Mouse (Mus musculus): ENCODE measurements around the gene Hoxb7. TPM values are rescaled to one million over a fixed set of nuclear protein-coding genes. Genes with fewer than 3 reads are reported as not detected.
A peak's percentile ranks its signal among the peaks of the same experiment; 100 is the strongest.

Gene Hoxb7
- polyA plus RNA-seq, 1 experiment from 2014 or later = 0.24 TPM

DNA sequence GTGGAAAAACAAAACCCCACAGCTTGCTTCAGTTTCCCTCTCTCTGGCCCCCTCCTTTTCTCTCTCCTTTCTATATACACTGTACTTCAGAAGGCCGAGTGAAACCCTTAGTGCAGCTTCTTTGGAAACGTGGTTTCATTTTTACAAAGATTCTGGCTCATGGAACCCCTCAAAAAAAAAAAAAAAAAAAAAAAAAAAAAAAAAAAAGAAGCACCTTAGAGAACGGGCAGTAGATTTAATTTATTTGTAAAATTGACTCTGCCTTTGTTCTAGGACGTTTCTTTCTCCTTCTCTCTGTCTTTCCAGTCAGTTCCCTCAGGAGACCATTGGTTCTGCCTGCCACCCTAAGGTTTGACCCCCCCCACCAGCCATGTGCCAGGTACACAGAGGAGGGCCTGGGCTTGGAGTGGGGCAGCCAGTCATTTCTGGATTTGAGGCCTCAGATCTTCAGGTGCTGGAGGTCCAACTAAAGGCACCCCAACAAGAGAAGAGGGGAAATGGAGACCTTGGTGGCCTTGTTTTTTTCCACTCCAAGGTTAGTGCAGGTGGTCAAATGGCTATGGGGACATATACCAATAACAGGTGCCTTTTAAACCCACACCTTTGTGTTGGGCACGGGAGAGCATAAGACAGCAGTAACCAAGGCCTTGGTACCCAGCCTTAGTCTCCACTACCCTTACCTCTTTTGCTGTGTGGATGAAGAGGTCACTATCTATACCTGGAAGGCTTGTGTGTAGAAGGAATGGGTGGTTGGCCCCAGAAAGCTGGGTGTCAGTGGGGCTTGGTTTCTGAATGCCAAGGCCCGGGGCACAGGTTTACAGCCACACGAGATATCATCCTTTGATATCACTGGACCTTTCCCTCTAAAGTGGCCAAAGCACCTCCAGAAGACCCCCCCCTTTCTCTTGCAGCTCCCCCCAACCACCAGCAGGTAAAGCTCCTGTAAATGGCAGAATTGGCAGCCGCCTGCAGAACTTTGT lies 5.7 kb upstream of the Hoxb7 start:
- no peak overlapping the region for H3K4me3 ChIP-seq (replicated peaks)
- ATAC-seq (ENCODE audit: insufficient read depth) = no peak
- 19% methylated on average over 8 of the region's 8 CpGs for WGBS (ENCODE audit: insufficient replicate concordance)

DNA sequence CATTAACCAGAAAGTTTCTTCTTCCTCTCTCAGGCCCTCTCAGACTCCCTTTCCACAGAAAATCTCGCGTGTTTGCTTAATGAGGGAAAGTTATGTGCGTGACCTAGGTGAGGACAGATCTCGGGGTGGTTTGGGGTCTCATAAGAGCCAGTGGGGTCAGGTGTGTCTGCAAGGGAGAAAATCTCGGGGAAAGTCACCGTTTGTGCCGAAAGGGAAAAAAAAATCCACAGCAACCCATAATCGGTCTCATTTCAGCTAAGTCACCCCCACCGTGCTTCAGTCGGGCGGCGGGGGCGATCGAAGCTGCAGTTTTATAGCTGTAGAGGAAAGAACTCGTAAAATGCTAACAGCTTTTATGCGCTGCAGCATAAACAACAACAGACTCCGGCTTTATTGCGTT lies 5.0 kb upstream of the Hoxb7 start:
- H3K27me3 ChIP-seq = peaks cover 100% of the 10 kb centered on the region
- WGBS (ENCODE audit: insufficient replicate concordance) = 4% methylated on average over 18 of the region's 18 CpGs
- no peak overlapping the region for H3K4me3 ChIP-seq (replicated peaks)
- no peak overlapping the region for H3K9ac ChIP-seq
- H3K4me2 ChIP-seq = no peak overlapping the region
- no peaks in the 10 kb centered on the region for H3K36me3 ChIP-seq (replicated peaks)
- no peak overlapping the region for H3K27ac ChIP-seq (replicated peaks)
- H3K4me1 ChIP-seq (replicated peaks) = peaks cover 7% of the 10 kb centered on the region; the same call in 1 of the 2 replicates
- ATAC-seq (ENCODE audit: insufficient read depth) = no peak
- H3K9me3 ChIP-seq (replicated peaks) = no peaks in the 10 kb centered on the region

More for the DNA sequence above, 5.7 kb upstream of the Hoxb7 start:
- no peak overlapping the region for H3K9ac ChIP-seq
- no peak overlapping the region for H3K4me2 ChIP-seq
- peaks cover 100% of the 10 kb centered on the region for H3K27me3 ChIP-seq
- H3K9me3 ChIP-seq (replicated peaks) = no peaks in the 10 kb centered on the region
- H3K4me1 ChIP-seq (replicated peaks) = peaks cover 5% of the 10 kb centered on the region; the same call in 1 of the 2 replicates
- no peak overlapping the region for H3K27ac ChIP-seq (replicated peaks)
- no peaks in the 10 kb centered on the region for H3K36me3 ChIP-seq (replicated peaks)

DNA sequence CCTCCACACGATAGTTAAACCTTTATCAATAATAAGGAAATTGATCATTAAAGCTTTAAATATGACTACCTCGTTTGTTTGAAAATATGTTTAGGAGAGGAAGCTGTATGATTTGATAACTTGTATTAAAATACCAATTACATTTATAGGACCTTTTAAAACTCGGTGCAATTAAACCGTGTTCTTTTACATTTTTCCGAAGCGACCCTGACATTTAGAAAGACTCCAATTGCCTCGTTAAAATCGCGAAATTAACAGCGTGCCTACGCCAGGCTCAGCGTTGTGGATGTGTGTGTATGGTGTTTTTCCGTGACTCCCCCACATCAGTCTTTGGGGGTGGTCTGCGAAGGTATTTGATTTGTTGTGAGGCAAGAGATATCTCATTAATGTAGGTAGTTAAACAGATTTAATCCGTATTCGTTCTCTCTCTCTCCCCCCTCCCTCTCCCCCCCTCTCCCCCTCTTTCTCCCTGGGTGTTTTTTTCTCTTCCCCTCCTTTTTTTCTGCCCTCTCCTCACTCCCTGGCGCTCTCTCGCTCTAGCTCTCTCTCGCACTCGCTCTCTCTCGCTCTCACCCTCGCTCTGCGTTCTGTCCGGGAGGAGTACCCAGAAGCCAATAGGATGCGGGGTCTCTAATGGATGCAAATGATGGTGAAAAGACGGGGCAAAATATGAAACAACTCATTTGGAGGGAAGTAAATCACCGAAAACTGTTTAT lies 4.4 kb upstream of the Hoxb7 start, which contains the start of gene Hoxb8:
Gene Hoxb8, plus strand, starts transcription at position 51 of the 716 bp plus-strand sequence.
- Histone ChIP-seq H3K27ac (replicated peaks) (no peak within 1 kb of the TSS), H3K4me1 (replicated peaks) (peaks cover 9% of the 10 kb centered on the region; the same call in 1 of the 2 replicates), H3K4me3 (replicated peaks) (no peak within 1 kb of the TSS), H3K9ac (no peak within 1 kb of the TSS), H3K9me3 (replicated peaks) (no peaks in the 10 kb centered on the region), H3K36me3 (replicated peaks) (no peaks in the 10 kb centered on the region), H3K4me2 (no peak within 1 kb of the TSS), H3K27me3 (peaks cover 100% of the 10 kb centered on the region)
- WGBS (ENCODE audit: insufficient replicate concordance) = 1% methylated on average over 27 of the region's 27 CpGs
- no peak for ATAC-seq (ENCODE audit: insufficient read depth)

DNA sequence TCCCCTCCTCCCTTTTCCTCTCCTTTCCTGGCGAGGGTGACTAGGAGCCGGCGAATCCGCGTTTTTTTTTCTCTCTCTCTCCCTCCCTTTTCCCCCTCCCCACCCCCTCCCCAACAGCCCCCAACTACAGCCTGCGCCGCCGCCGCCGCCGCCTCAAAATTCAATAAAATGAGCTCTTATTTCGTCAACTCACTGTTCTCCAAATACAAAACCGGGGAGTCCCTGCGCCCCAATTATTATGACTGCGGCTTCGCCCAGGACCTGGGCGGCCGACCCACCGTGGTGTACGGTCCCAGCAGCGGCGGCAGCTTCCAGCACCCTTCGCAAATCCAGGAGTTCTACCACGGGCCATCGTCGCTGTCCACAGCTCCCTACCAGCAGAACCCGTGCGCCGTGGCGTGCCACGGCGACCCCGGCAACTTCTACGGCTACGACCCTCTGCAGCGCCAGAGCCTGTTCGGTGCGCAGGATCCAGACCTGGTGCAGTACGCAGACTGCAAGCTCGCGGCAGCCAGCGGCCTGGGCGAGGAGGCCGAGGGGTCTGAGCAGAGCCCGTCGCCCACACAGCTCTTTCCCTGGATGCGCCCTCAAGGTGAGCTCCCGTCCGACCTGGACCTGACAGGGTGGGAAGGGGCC lies 3.5 kb upstream of the Hoxb7 start:
- no peak for ATAC-seq (ENCODE audit: insufficient read depth)
- no peak overlapping the region for H3K27ac ChIP-seq (replicated peaks)
- H3K4me2 ChIP-seq = no peak overlapping the region
- H3K36me3 ChIP-seq (replicated peaks) = no peaks in the 10 kb centered on the region
- H3K27me3 ChIP-seq = peaks cover 100% of the 10 kb centered on the region
- H3K9ac ChIP-seq = no peak overlapping the region
- peaks cover 9% of the 10 kb centered on the region; the same call in 1 of the 2 replicates for H3K4me1 ChIP-seq (replicated peaks)
- WGBS (ENCODE audit: insufficient replicate concordance) = 2% methylated on average over 49 of the region's 49 CpGs
- H3K9me3 ChIP-seq (replicated peaks) = no peaks in the 10 kb centered on the region
- no peak overlapping the region for H3K4me3 ChIP-seq (replicated peaks)

DNA sequence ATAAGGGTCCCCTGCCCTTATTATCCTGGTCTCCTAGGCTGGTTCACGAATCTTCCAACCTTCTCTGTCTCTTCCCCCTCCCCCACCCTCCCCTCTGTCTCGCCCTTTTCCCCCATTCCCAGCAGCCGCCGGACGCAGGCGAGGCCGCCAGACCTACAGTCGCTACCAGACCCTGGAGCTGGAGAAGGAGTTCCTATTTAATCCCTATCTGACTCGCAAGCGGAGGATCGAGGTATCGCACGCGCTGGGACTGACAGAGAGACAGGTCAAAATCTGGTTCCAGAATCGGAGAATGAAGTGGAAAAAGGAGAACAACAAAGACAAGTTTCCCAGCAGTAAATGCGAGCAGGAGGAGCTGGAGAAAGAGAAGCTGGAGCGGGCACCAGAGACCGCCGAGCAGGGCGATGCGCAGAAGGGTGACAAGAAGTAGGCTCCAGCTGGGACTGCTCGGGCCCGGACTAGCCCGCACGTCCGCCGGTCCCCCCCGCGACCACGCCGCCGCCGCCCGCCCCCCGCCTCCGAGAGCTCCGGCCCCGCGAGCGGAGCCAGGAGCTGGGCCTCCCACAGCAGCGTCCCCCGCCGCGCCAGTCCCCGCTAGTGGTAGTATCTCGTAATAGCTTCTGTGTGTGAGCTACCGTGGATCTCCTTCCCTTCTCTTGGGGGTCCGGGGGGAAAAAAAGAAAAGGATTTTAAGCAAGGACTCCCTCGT lies 2.2 kb upstream of the Hoxb7 start:
- H3K27ac ChIP-seq (replicated peaks) = no peak overlapping the region
- no peak overlapping the region for H3K9ac ChIP-seq
- no peaks in the 10 kb centered on the region for H3K9me3 ChIP-seq (replicated peaks)
- WGBS (ENCODE audit: insufficient replicate concordance) = under 1% methylated on average over 49 of the region's 49 CpGs
- peak overlapping the region; percentile 40 for H3K4me2 ChIP-seq
- ATAC-seq (ENCODE audit: insufficient read depth) = no peak
- peak overlapping the region; percentile 8; the same call in 1 of the 2 replicates for H3K4me3 ChIP-seq (replicated peaks)
- H3K4me1 ChIP-seq (replicated peaks) = peaks cover 9% of the 10 kb centered on the region; the same call in 1 of the 2 replicates
- peaks cover 100% of the 10 kb centered on the region for H3K27me3 ChIP-seq
- no peaks in the 10 kb centered on the region for H3K36me3 ChIP-seq (replicated peaks)

DNA sequence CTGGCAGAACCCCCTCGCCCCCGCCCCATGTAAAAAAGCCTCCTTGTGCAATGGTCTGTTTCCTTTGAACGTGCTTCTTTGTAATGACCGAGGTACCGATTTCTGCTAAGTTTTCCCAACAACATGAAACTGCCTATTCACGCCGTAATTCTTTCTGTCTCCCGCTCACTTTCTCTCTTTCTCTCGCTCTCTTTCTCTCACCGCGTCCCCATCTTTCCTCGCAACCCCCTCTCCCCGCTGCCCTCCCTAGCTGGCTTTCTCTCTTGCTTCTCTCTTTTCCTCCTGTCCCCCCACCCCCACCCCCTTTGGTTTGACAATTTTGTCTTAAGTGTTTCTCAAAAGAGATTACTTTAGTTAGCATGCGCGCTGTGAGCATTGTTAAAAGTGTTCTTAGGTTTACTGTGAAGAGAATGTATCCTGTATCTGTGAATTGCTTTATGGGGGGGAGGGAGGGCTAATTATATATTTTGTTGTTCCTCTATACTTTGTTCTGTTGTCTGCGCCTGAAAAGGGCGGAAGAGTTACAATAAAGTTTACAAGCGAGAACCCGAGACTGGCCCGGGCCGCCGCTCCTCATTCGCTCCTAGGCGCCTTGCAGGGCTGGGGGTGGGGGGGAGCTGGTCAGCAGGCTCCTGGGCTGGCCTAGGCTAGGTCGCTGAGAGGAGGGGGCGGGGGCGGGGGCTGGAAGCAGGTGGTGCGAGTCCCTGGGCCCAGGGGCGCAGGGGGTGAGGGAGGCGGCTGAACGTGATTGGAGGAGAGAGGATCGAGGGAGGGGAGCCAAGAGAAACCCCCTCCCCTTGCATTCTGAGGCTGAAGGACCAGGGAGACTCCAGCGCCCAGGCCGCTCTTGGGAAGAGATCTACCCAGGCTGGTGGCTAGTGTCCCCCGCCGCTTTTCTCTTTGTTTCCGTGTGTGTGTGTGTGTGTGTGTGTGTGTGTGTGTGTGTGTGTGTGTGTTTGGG lies 1.4 kb upstream of the Hoxb7 start:
- Histone ChIP-seq H3K27me3 (peaks cover 100% of the 10 kb centered on the region), H3K4me3 (replicated peaks) (peak overlapping the region; percentile 8; the same call in 1 of the 2 replicates), H3K4me1 (replicated peaks) (peaks cover 9% of the 10 kb centered on the region; the same call in 1 of the 2 replicates), H3K4me2 (peak overlapping the region; percentile 40), H3K27ac (replicated peaks) (no peak overlapping the region), H3K9ac (no peak overlapping the region), H3K36me3 (replicated peaks) (no peaks in the 10 kb centered on the region), H3K9me3 (replicated peaks) (no peaks in the 10 kb centered on the region)
- ATAC-seq (ENCODE audit: insufficient read depth) = no peak
- WGBS (ENCODE audit: insufficient replicate concordance) = under 1% methylated on average over 31 of the region's 37 CpGs

DNA sequence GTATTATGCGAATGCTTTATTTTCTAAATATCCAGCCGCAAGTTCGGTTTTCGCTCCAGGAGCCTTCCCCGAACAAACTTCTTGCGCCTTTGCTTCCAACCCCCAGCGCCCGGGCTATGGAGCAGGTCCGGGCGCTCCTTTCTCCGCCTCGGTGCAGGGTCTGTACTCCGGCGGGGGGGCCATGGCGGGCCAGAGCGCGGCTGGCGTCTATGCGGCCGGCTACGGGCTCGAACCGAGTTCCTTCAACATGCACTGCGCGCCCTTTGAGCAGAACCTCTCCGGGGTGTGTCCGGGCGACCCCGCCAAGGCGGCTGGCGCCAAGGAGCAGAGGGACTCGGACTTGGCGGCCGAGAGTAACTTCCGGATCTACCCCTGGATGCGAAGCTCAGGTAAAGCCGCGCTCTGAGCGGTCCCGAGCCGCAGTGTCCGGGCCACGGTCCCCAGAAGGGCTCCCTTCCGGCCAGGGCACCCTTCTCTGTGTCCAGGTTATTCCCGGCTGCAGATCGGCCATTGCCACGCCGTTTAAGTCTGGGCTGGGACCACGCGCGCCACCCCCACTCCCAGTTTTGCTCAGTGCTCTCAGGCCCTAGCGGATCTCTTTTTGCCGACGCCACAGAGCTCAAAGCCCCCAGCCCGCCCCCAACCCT lies 439 bp downstream of the Hoxb7 start:
- Histone ChIP-seq H3K4me2 (peak overlapping the region; percentile 43), H3K36me3 (replicated peaks) (no peaks in the 10 kb centered on the region), H3K9me3 (replicated peaks) (no peaks in the 10 kb centered on the region), H3K4me3 (replicated peaks) (no peak overlapping the region; the same call in 1 of the 2 replicates), H3K4me1 (replicated peaks) (peaks cover 9% of the 10 kb centered on the region; the same call in 1 of the 2 replicates), H3K27me3 (peaks cover 100% of the 10 kb centered on the region), H3K27ac (replicated peaks) (no peak overlapping the region), H3K9ac (no peak overlapping the region)
- WGBS (ENCODE audit: insufficient replicate concordance) = under 1% methylated on average over 55 of the region's 55 CpGs
- ATAC-seq (ENCODE audit: insufficient read depth) = no peak

DNA sequence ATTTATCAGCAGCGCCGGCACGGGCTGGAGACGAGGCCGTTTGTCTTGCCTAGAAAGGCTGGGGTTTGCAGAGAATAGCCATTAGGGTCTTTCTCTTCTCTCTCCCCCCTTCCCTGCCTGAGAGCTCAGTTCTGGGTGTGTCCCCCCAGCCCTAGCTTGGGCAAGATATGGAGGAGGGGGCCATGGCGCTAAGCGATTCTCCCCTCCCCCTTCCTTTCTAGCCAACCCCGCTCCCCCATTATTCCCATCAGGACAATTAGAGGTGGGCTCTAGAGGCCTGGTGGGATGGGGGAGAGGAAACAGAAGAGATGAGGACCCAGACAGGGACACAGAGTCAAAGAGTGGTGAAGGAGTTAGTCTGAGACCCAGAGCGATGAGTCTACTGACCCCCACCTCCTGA lies 988 bp downstream of the Hoxb7 start:
- ATAC-seq (ENCODE audit: insufficient read depth) = no peak
- no peaks in the 10 kb centered on the region for H3K9me3 ChIP-seq (replicated peaks)
- no peaks in the 10 kb centered on the region for H3K36me3 ChIP-seq (replicated peaks)
- 0 out of 2 replicates have a peak overlapping the region, but pooled peaks have one; percentile 43 for H3K4me2 ChIP-seq
- 8% methylated on average over 9 of the region's 9 CpGs for WGBS (ENCODE audit: insufficient replicate concordance)
- no peak overlapping the region for H3K27ac ChIP-seq (replicated peaks)
- H3K4me1 ChIP-seq (replicated peaks) = peaks cover 9% of the 10 kb centered on the region; the same call in 1 of the 2 replicates
- no peak overlapping the region for H3K4me3 ChIP-seq (replicated peaks)
- H3K27me3 ChIP-seq = peaks cover 100% of the 10 kb centered on the region
- H3K9ac ChIP-seq = no peak overlapping the region

DNA sequence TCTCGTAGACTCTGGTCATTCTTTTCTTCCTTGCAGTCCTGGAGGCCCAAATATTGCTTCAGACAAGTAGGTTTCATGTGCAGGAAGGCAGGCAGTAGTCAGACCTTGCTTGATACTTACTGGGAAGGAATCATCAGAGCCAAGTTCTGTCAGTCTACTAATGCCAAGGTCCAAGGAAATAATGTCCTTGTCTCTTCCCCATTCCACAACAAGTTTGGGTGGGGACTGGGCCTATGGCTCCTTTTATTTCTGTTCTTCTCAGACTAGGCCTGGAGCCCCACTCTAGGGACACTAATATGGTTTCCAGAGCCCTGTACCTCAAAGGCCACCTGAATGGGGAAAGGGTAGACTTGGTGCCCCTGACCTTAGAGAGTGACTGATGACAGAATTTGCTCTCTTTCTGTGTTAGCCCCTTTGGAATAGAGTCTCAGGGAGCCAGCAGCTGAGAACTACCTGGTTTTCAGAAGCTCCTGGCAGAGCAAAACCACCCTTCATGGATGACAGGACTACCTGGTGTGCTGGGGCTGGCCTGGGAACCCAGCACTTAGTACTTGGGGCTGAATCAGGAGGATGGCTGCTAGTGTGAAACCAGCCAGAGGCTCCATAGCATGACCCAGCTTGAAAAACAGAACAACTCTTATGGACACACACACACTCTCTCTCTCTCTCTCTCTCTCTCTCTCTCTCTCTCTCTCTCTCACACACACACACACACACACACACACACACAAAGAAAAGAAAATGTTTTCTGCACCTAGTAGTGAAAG lies 2.2 kb downstream of the Hoxb7 start:
- Histone ChIP-seq H3K27ac (replicated peaks) (no peak overlapping the region), H3K9ac (no peak overlapping the region), H3K36me3 (replicated peaks) (no peaks in the 10 kb centered on the region), H3K4me3 (replicated peaks) (no peak overlapping the region), H3K4me1 (replicated peaks) (0 out of 2 replicates have a peak, but pooled peaks cover 9% of the 10 kb centered on the region), H3K4me2 (no peak overlapping the region), H3K9me3 (replicated peaks) (no peaks in the 10 kb centered on the region), H3K27me3 (peaks cover 100% of the 10 kb centered on the region)
- 23% methylated on average over 1 of the region's 1 CpGs for WGBS (ENCODE audit: insufficient replicate concordance)
- no peak for ATAC-seq (ENCODE audit: insufficient read depth)

Measured in liver, embryonic 15.5 days (tissue).